In the genomic region with DNA sequence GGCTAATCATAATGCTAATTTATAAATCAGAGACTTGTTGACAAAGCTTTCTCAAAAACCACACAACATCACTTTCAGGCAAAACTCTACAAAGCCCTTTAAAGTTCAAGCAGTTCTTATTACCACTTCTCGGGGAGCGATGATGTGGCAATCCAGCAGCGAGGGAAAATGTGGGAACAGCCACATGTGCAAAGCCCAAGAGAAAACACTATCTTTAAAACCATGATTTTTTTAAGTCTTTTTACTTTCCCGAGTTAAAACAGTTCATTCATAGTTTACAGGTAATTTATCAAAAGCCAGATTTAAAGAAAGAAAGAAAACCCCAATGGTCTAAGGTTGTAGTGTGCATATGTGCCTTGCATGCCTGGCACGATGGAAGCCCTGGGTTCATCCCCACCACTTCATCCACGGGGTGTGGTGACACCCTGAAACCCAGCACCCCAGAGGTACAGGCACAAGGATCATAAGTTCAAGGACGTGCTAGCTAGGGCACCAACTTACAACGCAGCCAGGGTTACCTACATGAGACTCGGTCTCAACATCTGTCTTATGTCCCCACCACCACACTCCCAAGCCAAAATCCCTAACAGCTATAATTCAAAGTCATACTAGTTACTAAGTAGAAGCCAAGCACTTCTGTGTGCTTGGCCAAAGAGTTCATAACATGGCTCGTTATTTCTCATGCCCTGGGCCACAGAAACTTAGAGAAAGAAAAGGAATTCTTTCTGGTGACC, we compare ENCODE assay signal across 8 mouse cellular contexts. TPM values are rescaled to one million over a fixed set of nuclear protein-coding genes. Genes with fewer than 3 reads are reported as not detected.
A peak's percentile ranks its signal among the peaks of the same experiment; 100 is the strongest.
DNase-seq lines count a peak whose midpoint lies in the region; ATAC-seq lines count a peak whose summit lies in the region.

No protein-coding gene starts in this region.

- no peaks in the 10 kb centered on the region for H3K27me3 ChIP-seq in neural tube, embryonic 11.5 days (ENCODE audit: control insufficient read depth, insufficient read depth, low read length)
- H3K27me3 ChIP-seq in embryonic facial prominence, embryonic 13.5 days = no peaks in the 10 kb centered on the region
- H3K27me3 ChIP-seq in hindbrain, embryonic 16.5 days (replicated peaks; ENCODE audit: control insufficient read depth, insufficient read depth, low read length) = no peaks in the 10 kb centered on the region

- intact Hi-C loops in gastrocnemius, postnatal 36 days (cut with DNase I) = no loop called here

- no peak for ATAC-seq in neural tube, embryonic 11.5 days (ENCODE audit: insufficient read depth, low FRiP score, low TSS enrichment)
- no peak for ATAC-seq in embryonic facial prominence, embryonic 13.5 days (ENCODE audit: insufficient number of reproducible peaks, insufficient read depth, low FRiP score, low TSS enrichment, low read depth)
- no peak for ATAC-seq in hindbrain, embryonic 16.5 days
- peak; percentile 48; the same call in 1 of the 2 replicates for ATAC-seq in megakaryocyte-erythroid progenitor cell, adult 5-6 weeks (replicated peaks; ENCODE audit: low FRiP score, low TSS enrichment, poor library complexity, severe bottlenecking)
- ATAC-seq in activated CD4-positive, CD25-positive, alpha-beta regulatory T cell, adult 4 months = no peak

- 16% methylated on average over 10 of the region's 10 CpGs for WGBS in neural tube, embryonic 11.5 days
- 8% methylated on average over 10 of the region's 10 CpGs for WGBS in embryonic facial prominence, embryonic 13.5 days
- 15% methylated on average over 10 of the region's 10 CpGs for WGBS in hindbrain, embryonic 16.5 days

- peak overlapping the region; percentile 93 for H3K4me3 ChIP-seq in neural tube, embryonic 11.5 days (ENCODE audit: low read depth, low read length)
- H3K4me3 ChIP-seq in embryonic facial prominence, embryonic 13.5 days = peak overlapping the region; percentile 92
- peak overlapping the region; percentile 86 for H3K4me3 ChIP-seq in hindbrain, embryonic 16.5 days (ENCODE audit: low read length)

- peak overlapping the region; percentile 83 for H3K4me2 ChIP-seq in neural tube, embryonic 11.5 days (ENCODE audit: low read depth)
- H3K4me2 ChIP-seq in embryonic facial prominence, embryonic 13.5 days = peak overlapping the region; percentile 86
- H3K4me2 ChIP-seq in hindbrain, embryonic 16.5 days (ENCODE audit: low read length) = peak overlapping the region; percentile 76

- H3K36me3 ChIP-seq in neural tube, embryonic 11.5 days (ENCODE audit: control insufficient read depth, insufficient read depth, low read length) = peaks cover 6% of the 10 kb centered on the region
- H3K36me3 ChIP-seq in embryonic facial prominence, embryonic 13.5 days = peaks cover 36% of the 10 kb centered on the region
- H3K36me3 ChIP-seq in hindbrain, embryonic 16.5 days (ENCODE audit: control insufficient read depth, insufficient read depth, low read length) = peaks cover 25% of the 10 kb centered on the region

- no peak for DNase-seq in neural tube, embryonic 11.5 days (ENCODE audit: low spot score)
- DNase-seq in neural tube, embryonic 10.5 days (ENCODE audit: extremely low spot score, low spot score) = no peak
- DNase-seq in gastrocnemius, postnatal 36 days = no peak
- DNase-seq in testis, postnatal 10 days (ENCODE audit: low spot score) = no peak

- peak overlapping the region; percentile 81 for H3K9ac ChIP-seq in neural tube, embryonic 11.5 days (ENCODE audit: low read length)
- H3K9ac ChIP-seq in embryonic facial prominence, embryonic 13.5 days = peak overlapping the region; percentile 96
- H3K9ac ChIP-seq in hindbrain, embryonic 16.5 days (ENCODE audit: low read depth, low read length) = peak overlapping the region; percentile 93

- H3K4me1 ChIP-seq in neural tube, embryonic 11.5 days (ENCODE audit: control insufficient read depth, insufficient read depth, low read length) = peaks cover 7% of the 10 kb centered on the region; the same call in 1 of the 2 replicates
- 0 out of 2 replicates have a peak, but pooled peaks cover 2% of the 10 kb centered on the region for H3K4me1 ChIP-seq in embryonic facial prominence, embryonic 13.5 days
- peaks cover 9% of the 10 kb centered on the region for H3K4me1 ChIP-seq in hindbrain, embryonic 16.5 days (ENCODE audit: control insufficient read depth, insufficient read depth, low read depth, low read length)

- H3K9me3 ChIP-seq in neural tube, embryonic 11.5 days (ENCODE audit: control insufficient read depth, low read length) = no peaks in the 10 kb centered on the region
- no peaks in the 10 kb centered on the region for H3K9me3 ChIP-seq in embryonic facial prominence, embryonic 13.5 days
- no peaks in the 10 kb centered on the region for H3K9me3 ChIP-seq in hindbrain, embryonic 16.5 days (ENCODE audit: control insufficient read depth, low read length)

- H3K27ac ChIP-seq in neural tube, embryonic 11.5 days (ENCODE audit: low read depth, low read length) = no peak overlapping the region
- peak overlapping the region; percentile 94; the same call in 1 of the 2 replicates for H3K27ac ChIP-seq in embryonic facial prominence, embryonic 13.5 days
- H3K27ac ChIP-seq in hindbrain, embryonic 16.5 days (ENCODE audit: low read depth, low read length) = no peak overlapping the region

RNA-seq across cellular contexts. Expression of a gene that starts 1.2 kb away (rescaled TPM):
- polyA plus RNA-seq in neural tube, embryonic 11.5 days (2014; fragmentation: Nextera tagmentation; extraction: Ambion mirVana) = 104 and 116 TPM in 2 replicates
- polyA plus RNA-seq in embryonic facial prominence, embryonic 13.5 days (2015; fragmentation: Nextera tagmentation; extraction: Ambion mirVana) = 133 and 144 TPM in 2 replicates
- polyA plus RNA-seq in hindbrain, embryonic 16.5 days (2015; fragmentation: Nextera tagmentation; extraction: Ambion mirVana) = 66.5 and 67.3 TPM in 2 replicates
- total RNA-seq in megakaryocyte-erythroid progenitor cell, adult 5-6 weeks (2014; fragmentation: Nextera tagmentation) = 58.6 and 105 TPM in 2 replicates
- 104 and 158 TPM in 2 replicates for total RNA-seq in megakaryocyte-erythroid progenitor cell, adult 5-6 weeks (2017)
- total RNA-seq in gastrocnemius, postnatal 36 days (2021) = 10 to 100 TPM; 55.2 to 58.5 TPM
- 100 to 1,000 TPM; 109 to 123 TPM for polyA plus RNA-seq in activated CD4-positive, CD25-positive, alpha-beta regulatory T cell, adult 4 months (2017; shearing (Covaris generic))

RNA-seq across cellular contexts. Expression of a gene that starts 44.0 kb away (rescaled TPM):
- 45.1 and 47.9 TPM in 2 replicates for polyA plus RNA-seq in neural tube, embryonic 11.5 days (2014; fragmentation: Nextera tagmentation; extraction: Ambion mirVana)
- polyA plus RNA-seq in embryonic facial prominence, embryonic 13.5 days (2015; fragmentation: Nextera tagmentation; extraction: Ambion mirVana) = 69.2 and 71.6 TPM in 2 replicates
- polyA plus RNA-seq in hindbrain, embryonic 16.5 days (2015; fragmentation: Nextera tagmentation; extraction: Ambion mirVana) = 47.0 and 50.1 TPM in 2 replicates
- 80.5 and 88.1 TPM in 2 replicates for total RNA-seq in megakaryocyte-erythroid progenitor cell, adult 5-6 weeks (2014; fragmentation: Nextera tagmentation)
- total RNA-seq in megakaryocyte-erythroid progenitor cell, adult 5-6 weeks (2017) = 98.5 and 126 TPM in 2 replicates
- 1 to 10 TPM; 5.6 to 7.4 TPM for total RNA-seq in gastrocnemius, postnatal 36 days (2021)
- 100 to 1,000 TPM in 1 of 2 experiments, 10 to 100 TPM in 1; 82.1 to 103 TPM for polyA plus RNA-seq in activated CD4-positive, CD25-positive, alpha-beta regulatory T cell, adult 4 months (2017; shearing (Covaris generic))

RNA-seq across cellular contexts. Expression of a gene that starts 44.1 kb away (rescaled TPM):
- polyA plus RNA-seq in neural tube, embryonic 11.5 days (2014; fragmentation: Nextera tagmentation; extraction: Ambion mirVana) = 0.68 and 1.1 TPM in 2 replicates
- 1.3 and 1.4 TPM in 2 replicates for polyA plus RNA-seq in embryonic facial prominence, embryonic 13.5 days (2015; fragmentation: Nextera tagmentation; extraction: Ambion mirVana)
- 2.3 and 2.8 TPM in 2 replicates for polyA plus RNA-seq in hindbrain, embryonic 16.5 days (2015; fragmentation: Nextera tagmentation; extraction: Ambion mirVana)
- total RNA-seq in megakaryocyte-erythroid progenitor cell, adult 5-6 weeks (2014; fragmentation: Nextera tagmentation) = 2.1 and 5.5 TPM in 2 replicates
- 3.4 and 3.5 TPM in 2 replicates for total RNA-seq in megakaryocyte-erythroid progenitor cell, adult 5-6 weeks (2017)
- under 1 TPM; 0.61 to 0.84 TPM for total RNA-seq in gastrocnemius, postnatal 36 days (2021)
- polyA plus RNA-seq in activated CD4-positive, CD25-positive, alpha-beta regulatory T cell, adult 4 months (2017; shearing (Covaris generic)) = 1 to 10 TPM; 1.5 to 2.4 TPM
